Mouse (Mus musculus): ENCODE results near the gene Anks1b. TPM values are rescaled to one million over a fixed set of nuclear protein-coding genes. Genes with fewer than 3 reads are reported as not detected.

The Anks1b gene
- total RNA-seq, 2 experiments from 2014 or later: 0.20 TPM; not detected in 1

GRCm38 (mm10) chr10:90140947-90141346, 267.6 kb downstream of the Anks1b start:
- no peak for DNase-seq
- intact Hi-C loops (cut with DNase I): no loop called here

GRCm38 (mm10) chr10:90144444-90144843, 271.1 kb downstream of the Anks1b start:
- intact Hi-C loops (cut with DNase I): no loop called here
- DNase-seq: no peak

- intact Hi-C loops (cut with DNase I): no loop called here
- no peak for DNase-seq
Measured at GRCm38 (mm10) chr10:90151510-90151909, 278.2 kb downstream of the Anks1b start.

GRCm38 (mm10) chr10:90169941-90170580, 296.8 kb downstream of the Anks1b start:
- no peak for DNase-seq
- intact Hi-C loops (cut with DNase I): no loop called here

GRCm38 (mm10) chr10:90190366-90190765, 317.1 kb downstream of the Anks1b start:
- intact Hi-C loops (cut with DNase I): no loop called here

GRCm38 (mm10) chr10:90196936-90197335, 323.6 kb downstream of the Anks1b start:
- intact Hi-C loops (cut with DNase I): no loop called here
- no peak for DNase-seq

More at GRCm38 (mm10) chr10:90190366-90190765, 317.1 kb downstream of the Anks1b start:
- DNase-seq: no peak

- DNase-seq: no peak
- intact Hi-C loops (cut with DNase I): no loop called here
Measured at GRCm38 (mm10) chr10:90210044-90210443, 336.7 kb downstream of the Anks1b start.

- intact Hi-C loops (cut with DNase I): no loop called here
- no peak for DNase-seq
Measured at GRCm38 (mm10) chr10:90220470-90220869, 347.2 kb downstream of the Anks1b start.

- intact Hi-C loops (cut with DNase I): no loop called here
Measured at GRCm38 (mm10) chr10:90222793-90223495, 349.6 kb downstream of the Anks1b start.

GRCm38 (mm10) chr10:90235273-90235672, 362.0 kb downstream of the Anks1b start:
- intact Hi-C loops (cut with DNase I): no loop called here
- no peak for DNase-seq

More at GRCm38 (mm10) chr10:90222793-90223495, 349.6 kb downstream of the Anks1b start:
- no peak for DNase-seq

- intact Hi-C loops (cut with DNase I): no loop called here
- no peak for DNase-seq
Measured at GRCm38 (mm10) chr10:90237290-90237689, 364.0 kb downstream of the Anks1b start.

GRCm38 (mm10) chr10:90258944-90259714, 385.8 kb downstream of the Anks1b start:
- intact Hi-C loops (cut with DNase I): no loop called here
- no peak for DNase-seq

GRCm38 (mm10) chr10:90271321-90271720, 398.0 kb downstream of the Anks1b start:
- intact Hi-C loops (cut with DNase I): no loop called here
- DNase-seq: no peak

GRCm38 (mm10) chr10:90273311-90273710, 400.0 kb downstream of the Anks1b start:
- intact Hi-C loops (cut with DNase I): no loop called here
- DNase-seq: no peak

- intact Hi-C loops (cut with DNase I): no loop called here
- DNase-seq: no peak
Measured at GRCm38 (mm10) chr10:90286589-90286988, 413.3 kb downstream of the Anks1b start.

- intact Hi-C loops (cut with DNase I): no loop called here
- DNase-seq: no peak
Measured at GRCm38 (mm10) chr10:90303249-90303648, 429.9 kb downstream of the Anks1b start.

GRCm38 (mm10) chr10:90306156-90306555, 432.8 kb downstream of the Anks1b start:
- no peak for DNase-seq
- intact Hi-C loops (cut with DNase I): no loop called here

- intact Hi-C loops (cut with DNase I): no loop called here
- DNase-seq: no peak
Measured at GRCm38 (mm10) chr10:90307931-90308555, 434.7 kb downstream of the Anks1b start.

GRCm38 (mm10) chr10:90329781-90330180, 456.5 kb downstream of the Anks1b start:
- intact Hi-C loops (cut with DNase I): no loop called here

GRCm38 (mm10) chr10:90345394-90345793, 472.1 kb downstream of the Anks1b start:
- DNase-seq: no peak
- intact Hi-C loops (cut with DNase I): no loop called here

More at GRCm38 (mm10) chr10:90329781-90330180, 456.5 kb downstream of the Anks1b start:
- no peak for DNase-seq

GRCm38 (mm10) chr10:90356258-90356657, 482.9 kb downstream of the Anks1b start:
- DNase-seq: no peak
- intact Hi-C loops (cut with DNase I): no loop called here
